Mouse (Mus musculus) layer of hippocampus, postnatal 25 days (tissue): ENCODE measurements at regions not wholly inside any gene's neighbourhood (a gene's known extent, or its start where the extent isn't known, plus 50 kb on each side); places are given as distances from the start of the nearest gene placed in this dataset.

ENCODE experiments used
- DNase-seq, 2 experiments: peaks; one replicate each; pipeline ENCODE4 v3.0.0; 2022; ENCODE audit warnings: mixed read lengths in 2 of 2, low spot score in 1 of 2; ENCODE audit errors: extremely low spot score in 1 of 2

- DNase-seq = no peak
Measured at GRCm38 (mm10) chr7:145106494-145106849, 101.4 kb downstream of the 1810010D01Rik start.

- no peak for DNase-seq
Measured at GRCm38 (mm10) chr7:145105831-145106493, 102.0 kb downstream of the 1810010D01Rik start.

DNA sequence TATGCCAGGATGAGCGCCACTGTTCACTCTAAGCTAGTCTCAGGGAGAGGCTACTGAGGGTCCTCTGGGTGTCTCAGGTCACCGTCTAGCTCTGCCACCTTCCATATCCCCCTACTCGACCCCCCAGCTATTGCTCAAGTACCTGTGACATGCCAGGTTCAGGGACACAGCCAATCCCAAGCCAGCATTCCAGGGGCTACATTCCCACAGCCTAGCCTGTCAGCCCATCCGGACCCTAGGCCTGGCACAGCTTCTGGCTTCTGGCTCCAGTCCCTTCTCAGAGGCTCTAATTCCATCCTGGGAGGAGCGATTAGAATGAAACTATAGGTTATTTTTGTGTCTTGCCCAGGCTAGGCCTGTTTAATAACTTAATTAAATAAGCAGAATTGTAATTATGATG lies 105.2 kb downstream of the 1810010D01Rik start:
- no peak for DNase-seq

DNA sequence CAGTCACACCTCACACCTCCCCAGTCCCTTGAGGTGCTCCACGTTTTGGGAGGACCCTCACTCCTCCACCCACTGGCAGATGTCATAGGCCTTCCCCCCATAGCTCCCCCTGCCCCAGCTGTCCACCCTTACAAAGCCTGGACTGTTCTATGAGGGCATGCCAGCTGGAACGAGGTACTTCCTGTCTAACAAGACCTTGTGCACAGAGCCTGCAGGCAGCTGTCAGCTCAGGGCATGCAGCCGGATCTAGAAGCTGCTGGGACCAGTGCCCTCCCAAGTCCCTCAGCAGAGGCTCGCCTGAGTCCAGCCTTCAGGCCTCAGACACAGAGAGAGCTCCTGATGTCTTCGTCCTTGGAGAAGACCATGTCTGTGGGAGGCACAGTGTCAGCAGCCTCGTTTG lies 105.7 kb downstream of the 1810010D01Rik start:
- no peak for DNase-seq

- no peak for DNase-seq
Measured at GRCm38 (mm10) chr7:145098335-145098734, 109.6 kb downstream of the 1810010D01Rik start.

DNA sequence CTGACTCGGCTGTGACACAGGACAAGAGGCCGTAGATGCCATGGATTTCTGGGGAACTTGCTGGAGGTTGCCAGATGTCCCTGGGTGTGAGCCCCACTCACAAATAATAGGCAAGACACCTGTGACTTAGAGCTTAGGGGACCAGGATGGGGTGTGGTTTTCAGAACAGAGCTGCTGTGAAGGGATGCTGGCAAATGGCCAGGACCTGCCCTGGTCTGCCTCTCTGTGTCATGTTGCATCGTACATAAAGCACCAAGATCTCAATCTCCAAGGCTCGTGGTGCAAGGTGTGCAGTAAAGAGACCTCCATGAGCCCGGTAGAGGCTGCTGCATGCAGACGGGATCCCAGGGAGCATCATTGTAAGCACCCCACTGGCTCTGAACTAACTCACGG lies 113.8 kb downstream of the 1810010D01Rik start:
- no peak for DNase-seq

- peak in 1 of 2 experiments; percentile 31 for DNase-seq
Measured at GRCm38 (mm10) chr7:145093417-145094133, 114.3 kb downstream of the 1810010D01Rik start.

DNA sequence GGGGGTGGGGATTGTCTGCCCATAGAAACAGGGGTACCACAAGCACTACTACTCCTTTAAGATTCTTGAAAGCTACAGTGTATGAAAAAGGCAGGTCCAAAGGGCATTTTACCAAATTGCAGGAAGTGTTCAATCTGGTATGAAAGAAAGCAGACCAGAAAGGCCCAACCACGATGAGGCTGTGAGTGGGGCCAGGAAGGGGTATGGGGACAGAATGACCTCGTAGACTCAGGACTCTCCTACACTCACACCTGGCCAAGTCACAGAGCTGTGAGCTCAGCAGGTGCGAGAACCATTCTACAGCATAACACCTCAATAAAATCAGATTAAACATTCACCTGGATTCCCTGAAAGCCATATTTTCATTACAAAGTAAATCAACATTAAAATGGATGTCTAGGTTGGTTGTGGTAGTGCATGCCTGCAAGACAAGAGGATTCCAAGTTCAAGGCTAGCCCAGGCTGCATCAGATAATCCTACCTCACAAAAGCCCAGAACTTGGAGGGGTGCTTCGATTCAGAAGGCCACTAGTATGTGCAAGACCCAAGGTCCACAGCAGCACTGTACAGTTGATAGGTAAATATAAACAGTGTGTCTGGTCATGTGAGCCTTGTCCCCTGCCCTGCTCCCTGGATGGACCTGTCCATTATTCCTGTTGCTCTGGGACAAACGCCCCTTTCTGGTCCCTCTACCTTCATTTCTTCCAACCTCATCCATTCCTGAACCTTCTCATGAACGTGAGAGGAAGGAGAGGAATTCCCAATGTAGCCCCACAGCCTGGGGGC lies 115.3 kb downstream of the 1810010D01Rik start:
- no peak for DNase-seq

DNA sequence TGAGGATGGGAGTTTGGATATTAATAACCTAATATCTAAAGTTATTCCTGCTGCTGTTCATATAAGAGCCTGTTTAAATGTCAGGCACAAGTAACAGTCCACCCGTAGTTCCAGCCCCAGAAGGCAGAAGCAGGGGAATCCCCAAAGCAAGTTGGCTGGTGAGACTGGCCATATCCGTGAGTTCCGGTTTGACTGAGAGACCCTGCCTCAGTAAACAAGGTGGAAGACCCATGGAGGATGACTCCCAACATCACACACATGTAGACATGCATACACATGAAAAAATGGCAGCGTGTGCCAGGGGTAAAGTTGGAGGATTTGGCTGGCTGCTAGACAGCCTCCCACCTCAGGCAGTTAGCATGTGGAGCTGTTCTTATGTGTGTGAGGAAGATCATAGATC lies 117.1 kb downstream of the 1810010D01Rik start:
- no peak for DNase-seq

- DNase-seq = no peak
Measured at GRCm38 (mm10) chr7:145089315-145089721, 118.6 kb downstream of the 1810010D01Rik start.

- no peak for DNase-seq
Measured at GRCm38 (mm10) chr7:145088655-145089054, 119.3 kb downstream of the 1810010D01Rik start.

DNA sequence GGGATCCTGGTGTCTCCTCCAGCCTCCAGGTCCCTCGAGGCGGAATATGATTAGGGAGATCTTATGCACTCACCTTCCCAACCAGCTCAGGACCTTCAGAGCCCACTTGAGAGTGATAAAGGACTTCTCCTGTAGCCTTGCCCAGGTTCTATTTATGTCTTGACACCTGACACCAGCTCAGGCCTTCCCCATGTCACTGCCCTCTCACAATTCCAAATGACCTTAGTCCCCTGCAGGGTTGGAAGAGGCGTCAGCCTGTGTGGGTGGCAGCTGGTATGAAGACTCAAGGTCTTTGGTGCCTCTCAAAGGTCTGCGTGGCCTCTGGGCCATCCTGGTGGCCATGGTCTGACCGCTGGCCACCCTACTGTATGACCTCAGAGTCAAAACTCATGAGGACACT lies 120.1 kb downstream of the 1810010D01Rik start:
- no peak for DNase-seq

DNA sequence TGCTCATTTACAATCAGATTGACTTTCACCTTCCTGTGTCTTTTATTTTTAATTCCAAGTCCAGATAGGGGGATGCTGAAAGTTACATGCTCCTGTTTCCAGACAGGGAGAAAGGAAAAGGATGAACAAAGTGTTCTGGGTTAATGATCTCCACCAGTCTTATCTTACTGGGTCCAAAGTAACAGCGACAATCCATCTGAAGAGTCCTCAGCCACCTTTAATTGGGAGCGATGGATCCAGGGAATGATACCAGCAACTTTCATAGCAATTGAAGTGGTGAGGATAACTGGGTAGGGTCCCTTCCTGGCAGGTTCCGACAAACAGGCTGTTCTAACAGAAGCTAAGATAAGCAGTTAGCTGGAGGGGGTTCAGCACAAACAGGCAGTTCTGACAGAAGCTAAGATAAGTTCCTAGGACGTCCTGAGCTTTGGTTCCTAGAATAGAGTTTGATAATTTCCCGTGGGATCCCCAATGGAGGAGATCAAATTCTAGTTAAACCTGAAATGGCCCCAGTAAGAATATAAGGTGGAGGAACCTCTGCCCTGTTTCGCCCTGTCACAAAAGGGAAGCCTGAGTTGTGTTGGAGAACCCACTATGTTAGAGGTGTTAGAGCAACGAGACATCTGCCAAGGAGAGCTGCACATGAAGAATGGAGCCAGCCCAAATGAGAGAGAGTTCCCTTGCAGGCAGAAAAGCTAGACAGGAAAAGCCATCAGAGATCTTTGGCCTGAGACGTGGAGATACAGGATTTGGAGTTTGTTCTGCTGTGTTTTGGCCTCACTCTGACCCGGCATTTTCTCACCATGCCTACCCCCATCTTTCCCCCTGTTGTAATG lies 124.8 kb downstream of the 1810010D01Rik start:
- DNase-seq = no peak

DNA sequence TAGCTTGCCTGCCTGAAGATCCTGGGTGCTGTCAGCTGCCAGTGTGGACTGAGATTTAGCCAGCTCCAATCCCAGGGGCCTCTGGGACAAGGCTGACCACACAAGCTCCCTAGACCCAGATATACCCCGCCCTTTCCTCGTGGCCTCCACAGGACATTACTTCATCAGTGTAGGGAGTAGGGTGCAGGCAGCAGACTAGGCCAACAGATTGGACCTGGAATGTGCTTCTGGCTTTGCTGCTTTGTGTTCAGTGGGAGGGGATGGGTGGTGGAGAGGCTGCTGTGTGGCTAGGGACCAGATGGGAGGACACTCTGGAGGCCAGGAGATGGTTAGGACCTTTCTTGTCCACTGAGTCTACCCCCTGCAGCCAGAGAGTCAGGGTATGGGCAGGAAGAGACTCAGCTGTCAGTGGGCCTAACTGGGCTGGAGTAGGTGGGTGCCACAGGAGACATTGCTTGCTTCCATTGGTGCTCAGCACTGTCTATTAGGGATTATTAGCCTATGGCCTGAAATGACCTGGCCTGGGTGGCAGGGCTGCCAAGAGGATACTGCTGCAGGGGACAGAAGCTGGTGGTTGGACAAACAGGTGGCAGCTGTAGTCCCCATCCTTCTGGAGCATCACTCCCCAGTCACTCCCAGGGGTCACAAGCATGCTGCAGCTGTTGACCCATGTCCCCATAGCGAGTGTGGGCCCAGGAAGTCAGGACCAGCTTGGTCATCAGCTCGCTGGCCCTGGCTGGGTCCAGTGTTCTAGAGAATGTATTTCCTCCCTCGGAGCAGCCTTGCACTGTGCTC lies 132.5 kb upstream of the Ccnd1 start:
- DNase-seq = no peak

DNA sequence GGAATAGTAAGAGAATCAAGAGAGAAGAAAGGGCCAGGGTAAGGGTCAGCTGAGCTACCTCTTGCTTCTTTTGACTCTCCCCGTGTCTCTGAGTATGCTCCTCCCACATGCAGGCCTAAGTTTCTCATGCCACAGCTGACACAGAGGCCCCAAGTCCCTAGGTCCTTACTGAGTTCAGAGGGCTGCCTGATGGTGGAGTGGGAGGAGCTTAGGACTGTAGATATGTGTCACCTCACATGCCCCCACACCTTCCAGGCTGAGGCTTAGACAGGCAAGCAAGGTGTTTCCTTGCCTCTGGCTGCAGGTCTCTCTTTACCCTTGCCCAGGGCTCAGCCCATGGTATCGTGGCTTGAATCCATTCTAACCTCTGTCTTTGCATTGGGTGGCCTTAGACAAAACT lies 131.8 kb upstream of the Ccnd1 start:
- no peak for DNase-seq

GRCm38 (mm10) chr7:145067366-145067765 lies 127.6 kb upstream of the Ccnd1 start:
- DNase-seq = no peak

- no peak for DNase-seq
Measured at GRCm38 (mm10) chr7:145056320-145056719, 116.6 kb upstream of the Ccnd1 start.

DNA sequence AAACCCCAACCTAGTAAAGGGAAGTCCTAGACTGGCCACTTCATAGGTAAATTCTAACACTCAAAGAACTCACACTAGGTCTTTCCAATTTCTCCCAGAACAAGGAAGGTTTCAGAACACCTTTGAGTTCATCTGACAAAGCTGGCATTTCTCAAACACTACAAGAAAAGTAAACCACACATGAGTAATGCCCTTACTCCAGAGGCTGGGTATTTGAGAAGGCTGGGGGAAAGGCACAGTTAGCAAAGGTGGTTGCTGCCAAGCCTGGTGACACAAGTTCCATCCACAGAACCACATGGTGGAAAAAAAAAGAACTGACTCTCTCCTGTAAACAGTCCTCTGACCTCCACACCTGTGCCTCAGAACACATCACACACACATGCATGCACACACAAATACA lies 111.9 kb upstream of the Ccnd1 start:
- no peak for DNase-seq

DNA sequence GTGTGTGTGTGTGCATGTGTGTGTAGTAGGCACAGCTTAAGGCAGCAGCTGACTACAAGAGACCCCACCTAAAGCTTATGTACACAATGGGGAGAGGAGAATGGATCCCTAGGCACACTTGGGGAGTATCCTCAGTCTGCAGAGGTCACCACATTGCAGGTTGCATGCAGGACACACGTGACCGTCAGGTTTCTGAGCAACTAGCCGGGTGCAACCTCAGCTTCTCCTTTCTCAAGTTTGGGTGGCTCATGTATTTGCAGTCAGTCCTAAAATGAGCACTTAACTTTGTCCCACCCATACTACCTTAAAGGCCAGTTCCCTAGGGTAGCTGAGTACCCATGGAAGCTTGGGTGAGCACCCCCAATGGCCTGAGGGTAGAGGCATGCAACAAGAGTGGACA lies 111.0 kb upstream of the Ccnd1 start:
- no peak for DNase-seq

DNA sequence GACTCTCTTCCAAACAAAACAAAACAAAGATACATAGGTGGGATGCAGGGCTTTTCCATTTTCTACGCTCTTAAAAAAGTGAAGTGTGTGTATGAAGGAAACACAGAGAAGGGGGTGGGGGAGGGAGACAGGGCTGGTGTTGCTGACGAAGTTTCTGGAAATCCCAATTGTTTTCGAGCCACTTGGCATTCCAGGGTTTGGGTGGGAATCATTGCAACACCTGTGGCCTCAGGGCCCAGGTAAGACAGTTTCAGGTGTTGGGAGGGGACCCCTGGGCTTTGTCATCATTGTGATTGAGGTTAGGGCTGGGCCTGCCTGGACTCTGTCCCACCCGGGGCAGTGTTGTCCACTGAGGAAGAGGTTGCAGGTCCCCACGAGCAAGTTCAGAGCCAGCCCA lies 108.8 kb upstream of the Ccnd1 start:
- no peak for DNase-seq
